Mouse (Mus musculus): ENCODE data around the gene Srxn1.

- no peak for TF ChIP-seq EP300 (IDR thresholded peaks at IDR 0.05; ENCODE audit: insufficient read depth, low read depth, low read length)
- TF ChIP-seq CTCF (IDR thresholded peaks at IDR 0.05), result no peak
These were observed 3.4 kb downstream of the Srxn1 start for GRCm38 (mm10) chr2:152108702-152109101.

All from heart, adult 2 months (tissue).